Mouse (Mus musculus) megakaryocyte, embryonic 14.5 days (primary cell): ENCODE results near the gene 2310061I04Rik. TPM values are rescaled to one million over a fixed set of nuclear protein-coding genes. Genes with fewer than 3 reads are reported as not detected.
A peak's percentile ranks its signal among the peaks of the same experiment; 100 is the strongest.

Experiments used
- H3K27me3 ChIP-seq: replicated peaks from 2 replicates; pipeline ENCODE3; 2012; ENCODE audit warnings: inconsistent platforms
- H3K36me3 ChIP-seq: replicated peaks from 2 replicates; pipeline ENCODE3; 2012; ENCODE audit warnings: low read length, inconsistent platforms, mixed read lengths
- H3K4me1 ChIP-seq: 2 replicates; pipeline ENCODE4 v1.6.1; 2012; ENCODE audit warnings: inconsistent platforms
- H3K4me3 ChIP-seq: replicated peaks from 2 replicates; pipeline ENCODE3; 2012; ENCODE audit warnings: moderate library complexity, mild to moderate bottlenecking, inconsistent platforms
- H3K9me3 ChIP-seq: 2 replicates; pipeline ENCODE4 v1.6.1; 2012; ENCODE audit warnings: inconsistent platforms
- FLI1 ChIP-seq: IDR thresholded peaks from 2 replicates; pipeline ENCODE4 v1.6.1; 2012; ENCODE audit warnings: low read length, inconsistent platforms, mixed read lengths
- GATA1 ChIP-seq: IDR thresholded peaks from 3 replicates; pipeline ENCODE4 v1.6.1; 2012; ENCODE audit warnings: mixed read lengths, low read length, inconsistent platforms, borderline replicate concordance
- polyA plus RNA-seq: library from polyadenylated mRNA; stranded (reverse); fragments of >175 nt; gene quantifications from 2 replicates; pipeline ENCODE4 v1.2.3, GENCODE M21; 2012; ENCODE audit warnings: low replicate concordance; ENCODE audit not compliant: insufficient read depth

2310061I04Rik gene
- polyA plus RNA-seq, 1 experiment = 101 TPM

DNA sequence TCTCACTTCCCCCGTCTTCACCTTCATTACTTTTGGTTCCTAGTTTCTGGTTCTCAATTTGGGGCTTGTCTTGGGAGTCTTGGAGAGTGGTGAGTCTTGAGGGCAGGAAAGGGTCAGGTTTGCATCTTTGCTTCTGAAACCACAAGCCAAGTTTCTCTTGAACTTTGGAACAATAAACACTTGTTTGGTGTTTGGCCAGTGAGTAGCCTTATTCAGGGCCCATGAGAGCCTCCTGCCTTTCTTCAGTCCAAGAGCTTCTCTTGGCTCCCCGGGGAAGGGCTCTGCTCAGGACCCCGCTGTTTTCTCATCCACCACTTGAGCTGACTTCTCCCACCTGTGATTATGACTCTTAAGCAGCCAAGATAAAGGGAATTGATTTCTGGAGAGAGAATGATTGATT lies 25.3 kb upstream of the 2310061I04Rik start:
- Histone ChIP-seq H3K9me3 (no peaks in the 10 kb centered on the region), H3K4me3 (no peak overlapping the region), H3K36me3 (peaks cover 91% of the 10 kb centered on the region), H3K4me1 (peaks cover 74% of the 10 kb centered on the region), H3K27me3 (no peaks in the 10 kb centered on the region)
- TF ChIP-seq FLI1 = no peak
- no peak for TF ChIP-seq GATA1

DNA sequence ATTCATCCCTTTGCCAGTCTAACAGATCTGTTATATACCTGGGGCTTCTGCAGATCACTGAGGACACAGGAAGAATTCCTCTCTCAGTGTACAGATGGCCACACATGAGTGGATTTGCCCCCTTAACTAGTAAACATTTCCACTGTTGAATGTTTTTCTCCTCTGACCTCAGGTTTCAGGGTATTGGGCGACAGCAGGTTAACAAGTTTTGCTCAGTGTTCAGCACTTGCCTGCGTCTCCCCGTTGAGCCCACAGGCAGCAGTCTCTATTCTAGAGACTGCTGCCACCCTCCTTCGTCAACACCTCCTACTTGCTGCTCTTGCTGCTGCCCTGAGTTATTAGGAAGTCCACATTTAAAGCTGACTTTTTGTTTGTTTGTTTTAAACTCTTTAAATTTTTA lies 24.5 kb upstream of the 2310061I04Rik start:
- peaks cover 92% of the 10 kb centered on the region for H3K36me3 ChIP-seq
- H3K4me3 ChIP-seq = no peak overlapping the region
- no peaks in the 10 kb centered on the region for H3K9me3 ChIP-seq
- no peaks in the 10 kb centered on the region for H3K27me3 ChIP-seq
- peaks cover 70% of the 10 kb centered on the region for H3K4me1 ChIP-seq
- TF ChIP-seq GATA1 = no peak
- TF ChIP-seq FLI1 = no peak

DNA sequence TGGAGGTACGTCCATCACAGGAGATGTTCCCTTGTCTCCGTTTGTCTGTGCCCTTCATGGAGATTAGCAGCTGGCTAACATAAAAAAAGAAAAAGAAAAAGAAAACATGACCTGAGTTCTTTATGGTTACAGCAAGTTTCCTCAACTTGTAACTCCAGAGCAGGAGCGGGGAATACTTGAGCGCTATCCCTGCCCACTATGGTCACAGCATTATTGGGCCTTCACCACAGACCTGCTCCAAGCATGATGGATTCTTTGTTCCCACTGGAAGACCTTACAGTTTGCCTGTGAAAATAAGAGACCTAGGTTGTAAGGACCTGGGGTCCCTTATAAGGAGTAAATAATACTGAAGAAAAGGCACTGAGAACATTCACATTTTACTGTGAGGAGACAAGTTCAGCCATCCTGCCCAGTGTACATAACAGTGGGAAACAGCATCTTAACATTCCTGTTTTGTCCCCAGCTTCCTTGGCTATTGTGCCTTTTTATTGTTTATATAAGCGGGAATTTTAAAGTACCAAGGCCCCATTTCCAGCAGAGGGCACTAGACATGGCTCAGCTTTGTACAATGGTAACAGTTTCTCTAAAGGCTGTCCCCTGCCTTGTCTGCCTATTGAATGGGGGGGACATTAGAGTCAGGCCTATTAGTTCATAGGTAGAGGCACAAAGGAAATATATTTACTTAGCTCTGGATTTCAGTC lies 23.8 kb upstream of the 2310061I04Rik start:
- Histone ChIP-seq H3K36me3 (peaks cover 85% of the 10 kb centered on the region), H3K9me3 (no peaks in the 10 kb centered on the region), H3K4me3 (peak overlapping the region; percentile 47), H3K27me3 (no peaks in the 10 kb centered on the region), H3K4me1 (peaks cover 63% of the 10 kb centered on the region)
- no peak for TF ChIP-seq GATA1
- TF ChIP-seq FLI1 = no peak

DNA sequence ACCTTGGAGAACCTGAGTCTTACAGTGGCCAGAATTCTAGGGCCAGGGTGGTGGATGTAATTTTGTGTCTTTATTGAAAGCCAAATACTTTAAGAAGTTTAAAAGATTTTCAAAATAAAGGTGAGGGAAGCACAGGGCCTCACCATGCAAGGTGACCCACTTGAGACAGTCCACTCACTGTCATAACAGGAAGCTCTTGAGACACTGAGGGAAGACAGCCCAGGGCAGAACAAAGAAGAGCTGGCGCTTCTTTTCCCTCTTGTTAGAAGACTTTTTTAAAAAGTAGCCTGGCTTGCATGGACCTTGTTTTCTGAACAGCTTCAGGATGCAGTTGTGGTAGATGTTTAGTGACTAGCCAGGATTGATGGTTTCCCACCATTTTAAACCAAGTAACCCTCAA lies 23.2 kb upstream of the 2310061I04Rik start:
- peaks cover 64% of the 10 kb centered on the region for H3K4me1 ChIP-seq
- H3K9me3 ChIP-seq = no peaks in the 10 kb centered on the region
- TF ChIP-seq GATA1 (no peak), FLI1 (no peak)
- H3K36me3 ChIP-seq = peaks cover 79% of the 10 kb centered on the region
- no peaks in the 10 kb centered on the region for H3K27me3 ChIP-seq
- peak overlapping the region; percentile 92 for H3K4me3 ChIP-seq

DNA sequence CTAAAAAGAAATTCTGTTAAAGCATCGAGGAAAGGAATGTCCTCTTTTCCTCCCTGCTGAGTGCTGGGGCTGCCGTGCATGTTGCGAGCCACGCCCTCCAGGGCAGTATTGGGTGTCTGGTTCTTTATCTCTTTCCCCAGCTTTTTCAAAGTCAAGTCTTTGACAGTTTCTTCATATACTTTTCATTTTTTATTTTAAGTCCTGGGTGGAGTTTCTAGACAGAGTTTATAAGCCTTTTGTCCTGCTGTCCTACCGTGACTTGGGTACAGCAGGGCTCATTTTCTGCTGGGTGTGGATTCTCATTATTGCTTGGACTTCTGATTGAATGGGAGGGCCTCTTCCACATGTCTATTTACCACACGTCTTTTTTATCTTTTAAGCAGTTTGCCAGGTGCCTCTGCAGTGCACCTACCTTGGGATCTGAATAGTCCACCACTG lies 22.7 kb upstream of the 2310061I04Rik start:
- Histone ChIP-seq H3K4me3 (peak overlapping the region; percentile 92), H3K9me3 (no peaks in the 10 kb centered on the region), H3K4me1 (peaks cover 63% of the 10 kb centered on the region), H3K27me3 (no peaks in the 10 kb centered on the region), H3K36me3 (peaks cover 74% of the 10 kb centered on the region)
- TF ChIP-seq GATA1 = no peak
- no peak for TF ChIP-seq FLI1

DNA sequence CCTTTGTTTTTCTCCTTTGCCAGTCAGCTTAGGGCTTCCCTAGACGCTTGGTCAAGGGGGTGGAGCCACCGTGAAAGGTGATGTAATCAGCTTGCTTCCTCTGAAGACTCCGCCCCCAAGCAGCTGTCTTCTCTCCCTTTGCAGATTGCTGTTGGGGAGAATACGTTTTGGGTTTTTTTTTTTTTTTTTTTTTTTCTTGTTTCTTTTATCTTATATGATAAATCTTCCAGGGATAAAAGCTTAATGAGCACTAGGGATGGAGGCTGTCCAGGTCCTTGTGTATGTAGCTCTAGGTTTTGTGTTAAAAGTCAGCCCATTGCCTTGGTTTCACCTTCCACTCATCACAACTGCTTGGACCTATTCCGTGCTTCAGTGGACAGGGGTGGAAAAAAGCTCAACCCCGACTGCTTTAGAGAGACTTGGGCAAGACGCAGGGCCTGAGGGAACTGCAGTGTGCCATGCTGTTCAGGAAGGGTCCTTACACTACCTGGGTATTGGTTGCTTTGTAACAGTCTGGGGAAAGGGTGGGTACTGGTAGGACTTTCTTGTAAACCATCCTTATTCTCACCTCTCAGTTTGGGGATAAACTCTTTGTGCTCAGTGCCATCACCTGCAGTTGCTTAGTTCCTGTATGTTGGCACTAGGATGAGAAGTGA lies 22.0 kb upstream of the 2310061I04Rik start:
- Histone ChIP-seq H3K27me3 (no peaks in the 10 kb centered on the region), H3K9me3 (no peaks in the 10 kb centered on the region), H3K36me3 (peaks cover 73% of the 10 kb centered on the region), H3K4me1 (peaks cover 62% of the 10 kb centered on the region), H3K4me3 (peak overlapping the region; percentile 92)
- TF ChIP-seq GATA1 (no peak), FLI1 (no peak)

DNA sequence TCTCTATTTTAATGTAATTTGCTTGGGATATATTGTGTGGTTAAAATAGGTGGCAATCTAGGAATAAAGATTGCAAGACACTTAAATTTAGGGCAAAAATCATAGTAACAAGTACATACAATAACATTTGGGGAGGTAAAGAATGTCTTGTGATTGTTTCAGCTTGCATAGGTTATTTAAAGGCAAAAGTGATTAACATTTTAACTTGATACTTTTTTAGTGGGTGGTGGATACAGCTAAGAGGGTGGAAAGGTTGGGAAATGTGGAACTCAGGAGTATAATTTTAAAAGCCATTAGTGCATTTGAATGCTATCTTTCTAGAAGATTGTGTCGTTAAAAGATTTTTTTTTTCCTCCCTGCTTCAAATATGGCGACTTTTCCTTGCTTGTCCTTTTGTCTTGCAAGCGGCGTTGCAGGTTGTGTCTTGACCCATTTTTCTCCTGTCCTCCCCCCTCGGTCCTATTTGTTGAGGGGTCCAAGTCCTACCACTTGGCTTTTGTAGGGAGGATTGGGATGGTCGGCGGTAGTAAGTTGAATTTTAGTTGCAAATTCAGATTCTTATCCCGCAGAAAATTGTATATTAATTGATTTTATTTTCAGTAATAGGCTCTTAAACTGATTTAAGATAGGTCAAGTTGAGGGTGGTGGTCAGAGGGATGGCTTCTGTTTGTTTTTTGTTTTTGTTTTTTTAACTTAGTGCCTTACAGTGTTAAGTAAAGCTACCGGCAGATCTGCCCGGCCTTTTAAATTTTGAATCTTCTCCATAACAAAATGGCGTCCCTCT lies 21.2 kb upstream of the 2310061I04Rik start:
- H3K9me3 ChIP-seq = no peaks in the 10 kb centered on the region
- no peak for TF ChIP-seq GATA1
- TF ChIP-seq FLI1 = no peak
- peaks cover 71% of the 10 kb centered on the region for H3K36me3 ChIP-seq
- H3K27me3 ChIP-seq = no peaks in the 10 kb centered on the region
- peaks cover 55% of the 10 kb centered on the region for H3K4me1 ChIP-seq
- peak overlapping the region; percentile 92 for H3K4me3 ChIP-seq

DNA sequence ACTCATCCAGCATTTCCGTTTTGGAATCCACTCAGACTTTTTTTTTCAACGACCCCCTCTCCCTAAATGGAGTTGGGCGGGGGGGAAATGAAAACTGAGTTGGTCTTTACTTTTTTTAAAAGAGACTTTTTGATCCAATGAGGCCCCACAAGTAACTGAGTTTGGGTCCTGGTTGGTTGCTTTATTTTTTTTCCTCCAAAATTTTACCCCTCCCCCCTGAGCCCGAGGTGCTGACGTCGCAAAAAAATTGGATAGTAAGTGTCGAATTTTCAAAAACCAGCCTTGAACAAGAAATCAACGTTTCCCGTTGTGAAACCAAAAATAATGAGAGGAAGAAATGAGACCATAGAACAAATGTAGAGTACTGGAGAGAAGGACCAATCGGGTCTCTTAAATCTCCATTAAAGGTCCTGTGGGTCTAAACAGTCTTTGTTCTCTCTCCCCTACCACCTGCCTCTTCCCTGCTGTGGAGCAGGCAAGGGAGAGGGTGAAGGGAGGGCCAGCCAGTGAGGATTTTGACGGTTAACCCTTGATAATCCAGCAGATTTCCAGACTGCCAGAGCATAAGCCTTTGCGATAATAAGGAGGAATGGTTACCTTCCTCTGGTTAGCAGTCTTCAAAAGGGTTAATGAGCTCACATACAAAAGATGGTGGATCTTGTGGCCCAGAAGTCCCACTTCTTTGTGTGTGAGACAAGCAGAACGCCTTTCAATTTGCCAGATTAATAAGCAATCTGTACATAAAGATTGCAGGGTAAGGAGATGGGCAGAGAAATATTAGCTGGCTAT lies 20.4 kb upstream of the 2310061I04Rik start:
- H3K4me1 ChIP-seq = peaks cover 53% of the 10 kb centered on the region
- peaks cover 71% of the 10 kb centered on the region for H3K36me3 ChIP-seq
- TF ChIP-seq GATA1 (no peak), FLI1 (no peak)
- H3K27me3 ChIP-seq = no peaks in the 10 kb centered on the region
- no peaks in the 10 kb centered on the region for H3K9me3 ChIP-seq
- peak overlapping the region; percentile 92 for H3K4me3 ChIP-seq

DNA sequence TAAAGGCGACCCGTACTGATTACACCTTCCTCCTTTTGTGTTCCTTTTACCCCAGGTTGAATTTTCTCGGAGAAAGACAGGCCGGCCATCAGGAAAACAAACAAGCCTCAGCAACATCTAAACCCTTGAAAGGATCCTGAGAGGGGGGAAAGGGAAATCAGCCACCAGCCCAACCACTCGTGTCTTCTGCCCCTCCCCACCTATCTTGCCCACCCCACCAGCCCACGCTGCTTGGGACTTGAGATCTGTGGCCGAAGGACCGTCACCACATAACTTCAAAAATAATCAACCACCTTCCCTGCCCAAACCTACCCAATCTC lies 19.9 kb upstream of the 2310061I04Rik start:
- TF ChIP-seq GATA1 (no peak), FLI1 (no peak)
- Histone ChIP-seq H3K36me3 (peaks cover 71% of the 10 kb centered on the region), H3K9me3 (no peaks in the 10 kb centered on the region), H3K4me1 (peaks cover 52% of the 10 kb centered on the region), H3K4me3 (peak overlapping the region; percentile 92), H3K27me3 (no peaks in the 10 kb centered on the region)
